Mouse (Mus musculus) gastrocnemius, postnatal 36 days (tissue): ENCODE data around the gene Extl2. TPM values are rescaled to one million over a fixed set of nuclear protein-coding genes. Genes with fewer than 3 reads are reported as not detected.

Experiments used
- DNase-seq, 2 experiments: peaks; one replicate each; pipeline ENCODE4 v3.0.0; 2022
- intact Hi-C: fragments of 180-260 bp; cut with DNase I; formaldehyde crosslinking; loops from one replicate; pipeline ENCODE4 v1.15.1; 2025
- total RNA-seq, 2 experiments: library from RNA; stranded (reverse); gene quantifications; 2 replicates each; pipeline ENCODE4 v1.2.3; 2021

The Extl2 gene
- total RNA-seq, 2 experiments from 2014 or later: 8.3 to 9.1 TPM

DNA sequence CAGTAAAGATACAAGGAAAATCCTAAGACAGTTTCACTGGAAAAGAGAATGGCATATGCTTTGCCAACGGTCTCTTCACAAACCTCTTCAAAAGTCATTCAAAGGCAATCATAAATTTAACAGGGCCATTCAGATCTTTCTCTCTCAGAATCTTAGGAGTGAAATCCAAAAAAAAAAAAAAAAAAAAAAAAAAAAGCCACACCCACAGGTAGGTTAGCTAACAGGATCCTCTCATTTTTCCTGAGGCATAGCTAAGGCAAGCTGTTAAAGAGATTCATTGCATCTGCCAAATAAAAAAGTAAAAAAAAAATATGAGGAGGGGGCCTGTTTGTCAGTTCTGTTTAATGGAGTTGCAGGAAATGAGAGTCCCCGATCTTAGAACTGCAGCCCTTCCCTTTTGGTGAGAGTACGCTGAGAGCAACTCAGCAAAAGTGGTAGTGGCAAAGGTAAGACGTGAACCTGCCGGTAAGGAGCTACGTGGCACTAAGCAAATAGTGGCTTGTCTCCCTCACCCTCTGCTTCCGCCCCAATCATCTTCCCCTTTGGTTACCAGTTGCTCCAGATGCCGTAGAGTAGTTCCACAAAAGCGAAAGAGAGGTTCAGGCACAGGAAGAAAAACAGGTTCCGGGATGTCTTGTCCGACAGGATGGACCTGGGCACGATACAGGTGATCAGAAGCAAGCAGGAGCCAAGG lies 831 bp upstream of the Extl2 start:
- intact Hi-C loops: no loop called here
- no peak for DNase-seq

DNA sequence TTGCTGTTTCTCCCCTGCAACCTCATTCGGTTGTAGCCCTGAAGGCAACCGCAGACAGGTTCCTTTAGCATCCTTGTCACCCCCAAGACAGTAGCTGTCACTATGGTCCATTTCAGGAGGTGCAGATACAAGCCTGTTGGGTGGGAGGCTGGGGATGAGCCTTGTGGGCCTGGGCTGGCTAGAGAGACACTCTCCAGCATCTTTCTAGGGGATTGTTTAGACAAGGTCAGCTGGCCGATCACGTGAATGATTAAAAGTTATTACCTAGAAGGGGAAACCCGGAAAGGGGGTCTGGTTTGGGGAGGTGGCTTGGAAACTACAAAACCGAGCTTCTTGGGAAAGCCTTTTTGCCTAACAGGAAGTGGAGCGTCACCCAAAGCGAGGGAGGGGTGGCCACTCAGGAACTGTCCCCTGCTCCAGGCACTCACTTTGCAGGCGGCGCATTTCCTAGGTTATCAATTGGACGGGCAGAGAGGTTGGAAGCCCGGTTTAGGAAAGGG lies 729 bp downstream of the Extl2 start:
- peak; percentile 41 to 58 for DNase-seq
- intact Hi-C loops: no loop called here

DNA sequence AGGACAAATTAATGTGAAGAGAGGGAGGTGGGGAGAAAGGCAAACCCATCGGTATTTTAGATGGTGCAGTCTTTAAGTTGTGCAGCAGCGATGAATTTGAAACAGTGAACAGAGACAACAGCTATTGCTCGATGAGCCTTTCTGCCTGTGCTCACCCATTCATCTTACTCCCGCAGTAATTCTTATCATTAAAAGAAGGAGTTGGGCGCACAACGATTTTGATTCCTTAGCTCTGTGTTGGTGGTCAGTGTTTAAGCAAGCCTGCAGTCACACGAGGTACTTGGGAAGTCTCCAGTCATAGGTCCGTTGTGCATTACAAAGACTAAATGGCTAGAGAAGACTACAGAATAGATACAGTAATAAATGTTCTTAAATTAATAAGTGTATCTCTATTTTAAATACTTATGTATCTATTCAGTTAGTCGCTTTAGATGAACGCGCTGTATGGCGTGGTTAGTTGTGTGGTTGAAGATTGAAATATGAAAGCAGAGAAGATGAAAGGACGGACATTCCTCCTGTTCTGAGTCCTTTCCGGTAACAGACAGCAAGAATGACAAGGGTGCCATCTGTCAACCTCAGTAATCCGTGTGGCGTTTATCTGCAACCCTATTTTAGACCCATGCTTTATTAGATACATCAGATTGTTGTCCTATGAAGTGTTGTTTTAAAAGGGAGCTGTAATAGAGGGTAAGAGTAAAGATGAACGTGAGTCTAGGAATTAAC lies 2.5 kb downstream of the Extl2 start:
- DNase-seq: no peak
- intact Hi-C loops: no loop called here

GRCm38 (mm10) chr3:116014901-116015300 lies 7.6 kb downstream of the Extl2 start:
- DNase-seq: no peak
- intact Hi-C loops: no loop called here

DNA sequence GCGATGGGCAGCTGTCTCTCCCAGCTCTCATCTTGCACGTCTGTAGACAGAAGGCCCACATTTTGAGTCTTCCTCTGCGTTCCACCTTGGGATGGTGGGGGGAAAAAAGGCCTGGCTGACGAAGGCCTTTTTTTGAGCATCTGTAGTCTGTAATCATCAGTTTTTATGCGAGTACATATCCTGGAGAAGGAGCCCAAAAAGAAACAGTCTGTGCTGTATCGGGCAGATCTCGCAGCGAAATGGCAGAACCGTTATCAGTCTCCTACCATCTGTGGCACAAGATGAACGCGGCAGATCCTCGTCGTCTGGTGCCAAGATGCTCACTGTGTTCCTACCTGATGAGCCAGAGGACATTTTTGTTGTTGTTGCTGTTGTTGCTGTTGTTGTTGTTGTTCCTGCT lies 8.9 kb downstream of the Extl2 start:
- intact Hi-C loops: no loop called here

GRCm38 (mm10) chr3:116018606-116019005 lies 11.3 kb downstream of the Extl2 start:
- intact Hi-C loops: no loop called here
- no peak for DNase-seq

More for the DNA sequence above, 8.9 kb downstream of the Extl2 start:
- DNase-seq: no peak

GRCm38 (mm10) chr3:116019136-116019535 lies 11.9 kb downstream of the Extl2 start:
- no peak for DNase-seq
- intact Hi-C loops: no loop called here

GRCm38 (mm10) chr3:116024236-116024635 lies 17.0 kb downstream of the Extl2 start:
- no peak for DNase-seq
- intact Hi-C loops: loop anchor here (10.0 kb wide), 1 partner anchor 571 kb away; the partner anchor contains the start of gene Sass6

- intact Hi-C loops: loop anchor here (10.0 kb wide), 1 partner anchor 570 kb away; the partner anchor contains the start of gene Sass6
- no peak for DNase-seq
Observed at GRCm38 (mm10) chr3:116024669-116025068, 17.4 kb downstream of the Extl2 start.

DNA sequence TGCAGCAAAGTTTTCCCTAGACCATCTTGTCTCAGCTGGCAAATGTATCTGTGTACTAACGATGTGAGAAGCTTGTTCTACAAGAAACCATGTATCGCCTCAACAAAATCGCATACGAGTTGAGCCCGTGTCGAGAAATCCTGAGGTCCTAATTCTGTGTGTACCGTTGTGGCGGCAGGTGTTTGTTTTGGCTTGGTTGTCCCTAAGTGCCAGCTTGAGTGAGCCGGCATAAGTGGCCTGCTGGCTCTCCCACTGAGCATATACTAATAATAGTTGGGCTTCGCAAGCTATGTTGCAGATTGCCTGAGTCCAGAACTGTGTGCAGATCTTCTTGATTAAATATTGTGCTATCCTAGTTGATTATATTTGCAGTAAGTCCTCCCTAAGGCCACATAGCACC lies 18.4 kb downstream of the Extl2 start:
- intact Hi-C loops: loop anchor here (10.0 kb wide), 1 partner anchor 569 kb away; the partner anchor contains the start of gene Sass6
- no peak for DNase-seq

DNA sequence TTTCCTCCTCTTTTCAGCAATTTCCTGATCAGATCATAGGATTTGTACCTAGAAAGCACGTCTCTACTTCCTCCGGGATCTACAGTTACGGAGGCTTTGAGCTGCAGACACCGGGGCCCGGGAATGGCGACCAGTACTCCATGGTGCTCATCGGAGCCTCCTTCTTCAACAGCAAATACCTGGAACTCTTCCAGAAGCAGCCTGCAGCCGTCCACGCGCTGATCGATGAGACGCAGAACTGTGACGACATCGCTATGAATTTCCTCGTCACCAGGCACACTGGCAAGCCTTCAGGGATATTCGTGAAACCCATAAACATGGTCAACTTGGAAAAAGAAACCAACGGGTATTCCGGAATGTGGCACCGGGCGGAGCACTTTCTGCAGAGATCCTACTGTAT lies 19.7 kb downstream of the Extl2 start:
- DNase-seq: no peak
- intact Hi-C loops: loop anchor here (10.0 kb wide), 1 partner anchor 568 kb away; the partner anchor contains the start of gene Sass6

DNA sequence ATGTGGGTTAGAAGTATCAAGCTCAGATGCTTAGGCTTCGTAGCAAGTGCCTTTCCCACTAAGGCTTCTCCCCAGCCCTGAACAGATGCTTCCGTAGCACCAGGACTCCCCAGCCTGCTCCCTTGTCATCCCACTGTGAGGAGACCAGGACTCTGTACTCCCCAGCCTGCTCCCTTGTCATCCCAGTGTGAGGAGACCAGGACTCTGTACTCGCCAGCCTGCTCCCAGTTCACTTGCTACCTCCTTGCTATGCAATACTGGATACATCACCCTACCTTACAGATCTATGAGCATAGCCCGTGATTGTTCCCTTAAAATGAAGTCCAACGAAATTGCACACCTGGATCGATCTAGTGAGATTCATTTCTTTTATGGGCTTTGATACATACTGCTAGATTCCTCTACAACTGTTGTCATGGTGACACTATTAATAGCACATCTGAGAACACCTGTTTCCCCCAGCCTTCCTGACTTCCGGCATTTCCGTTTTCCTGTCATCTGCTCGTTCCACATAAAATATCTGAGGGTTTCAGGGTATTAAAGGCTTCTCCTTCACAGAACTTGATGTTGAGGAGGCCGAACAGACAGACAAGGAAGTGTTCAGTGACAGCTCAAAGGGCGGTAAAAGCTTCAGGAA lies 23.0 kb downstream of the Extl2 start:
- intact Hi-C loops: loop anchor here (10.0 kb wide), 1 partner anchor 465 kb away; no protein-coding TSS in a partner anchor
- DNase-seq: no peak

- intact Hi-C loops: loop anchor here (1.0 to 10.0 kb wide), 2 partner anchors 294 to 461 kb away; no protein-coding TSS in a partner anchor
- no peak for DNase-seq
Observed at GRCm38 (mm10) chr3:116033218-116033870, 26.1 kb downstream of the Extl2 start.

- DNase-seq: no peak
- intact Hi-C loops: loop anchor here (1.0 to 10.0 kb wide), 2 partner anchors 293 to 461 kb away; no protein-coding TSS in a partner anchor
Observed at GRCm38 (mm10) chr3:116033871-116034222, 26.6 kb downstream of the Extl2 start.

DNA sequence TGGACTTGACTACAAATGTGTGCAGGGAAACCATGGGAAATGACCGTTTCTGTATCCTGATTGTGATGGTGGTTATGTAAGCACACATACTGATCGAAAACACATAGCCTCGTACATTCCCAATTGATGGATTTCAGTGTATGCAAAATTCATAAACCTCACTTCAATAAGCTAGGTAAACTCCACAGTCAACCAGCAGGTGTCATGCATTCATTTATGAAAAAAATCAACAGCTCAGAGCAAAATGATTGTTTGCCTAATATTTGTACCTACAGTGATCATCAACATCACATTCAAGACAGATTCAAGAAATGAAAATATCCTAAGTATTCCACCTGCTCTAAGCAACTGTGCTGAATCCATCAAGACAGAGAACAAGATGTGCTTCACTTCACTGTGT lies 33.5 kb downstream of the Extl2 start:
- intact Hi-C loops: loop anchor here (5.0 kb wide), 1 partner anchor 167 kb away; no protein-coding TSS in a partner anchor
- DNase-seq: no peak

DNA sequence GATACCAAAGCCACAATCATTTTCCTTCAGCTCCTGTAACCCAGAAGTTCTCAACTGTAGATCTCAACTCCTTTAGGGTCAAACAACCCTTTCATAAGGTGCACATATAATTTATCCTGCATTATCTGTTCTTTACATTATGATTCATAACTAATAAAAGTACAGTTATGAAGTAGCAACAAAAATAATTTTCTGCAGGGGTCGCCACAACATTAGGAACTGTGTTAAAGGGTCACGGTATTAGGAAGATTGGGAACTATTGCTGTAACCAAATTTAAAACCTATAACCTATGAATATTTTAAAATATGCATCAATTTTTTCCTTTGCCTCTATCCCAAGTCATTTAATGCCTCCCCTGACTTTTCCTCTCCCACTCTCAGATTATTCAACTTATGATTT lies 38.7 kb downstream of the Extl2 start:
- intact Hi-C loops: no loop called here
- DNase-seq: no peak

DNA sequence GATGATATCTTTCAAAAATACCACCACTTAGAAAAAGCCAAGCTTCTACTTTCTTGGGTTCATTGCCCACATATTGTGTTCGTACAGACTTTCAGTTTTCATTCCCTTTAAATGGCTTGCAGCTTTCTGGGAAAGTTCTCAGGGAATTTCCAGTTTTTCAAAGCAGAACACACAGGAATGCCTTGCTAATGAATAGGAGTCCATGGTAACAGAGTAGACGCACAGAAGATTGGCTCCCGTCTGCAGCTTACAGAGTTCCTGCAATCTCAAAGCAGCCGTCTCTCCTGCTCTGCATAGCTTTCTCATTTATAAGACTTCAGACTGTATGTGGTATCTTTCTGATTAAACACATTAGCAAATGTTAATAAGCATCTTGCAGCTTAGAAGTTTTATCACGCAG lies 39.8 kb downstream of the Extl2 start:
- DNase-seq: no peak
- intact Hi-C loops: no loop called here

DNA sequence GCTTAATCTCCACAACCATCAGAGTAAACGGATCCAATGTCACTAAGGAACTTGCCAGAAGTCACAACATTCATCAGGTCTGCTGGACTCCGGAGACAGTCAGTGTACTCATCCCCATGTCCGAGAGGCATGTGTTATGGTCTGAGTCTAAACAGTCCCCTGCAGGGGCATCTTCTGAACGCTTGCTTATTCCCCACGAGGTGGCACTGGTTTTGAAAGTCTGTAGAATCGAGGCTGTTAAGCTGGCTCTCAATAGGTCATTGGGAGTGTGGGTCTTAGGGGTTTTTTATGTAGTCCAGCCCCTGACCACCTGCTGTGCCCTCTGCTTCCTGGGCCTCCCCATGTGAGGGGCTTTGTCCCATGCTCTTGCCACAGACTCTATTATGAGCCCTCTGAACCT lies 49.8 kb downstream of the Extl2 start:
- intact Hi-C loops: no loop called here

GRCm38 (mm10) chr3:116060320-116060719 lies 53.1 kb downstream of the Extl2 start:
- intact Hi-C loops: no loop called here
- DNase-seq: no peak

More for the DNA sequence above, 49.8 kb downstream of the Extl2 start:
- no peak for DNase-seq

- no peak for DNase-seq
- intact Hi-C loops: no loop called here
Observed at GRCm38 (mm10) chr3:116062141-116062540, 54.9 kb downstream of the Extl2 start.
